Mouse (Mus musculus): Measurements from ENCODE around the gene Ube2z.
"Not testable (repeated sequence)": the region's sequence is repeated elsewhere in the genome, so short reads cannot be mapped to it uniquely, and the experiment has no call there.

The Ube2z gene

DNA sequence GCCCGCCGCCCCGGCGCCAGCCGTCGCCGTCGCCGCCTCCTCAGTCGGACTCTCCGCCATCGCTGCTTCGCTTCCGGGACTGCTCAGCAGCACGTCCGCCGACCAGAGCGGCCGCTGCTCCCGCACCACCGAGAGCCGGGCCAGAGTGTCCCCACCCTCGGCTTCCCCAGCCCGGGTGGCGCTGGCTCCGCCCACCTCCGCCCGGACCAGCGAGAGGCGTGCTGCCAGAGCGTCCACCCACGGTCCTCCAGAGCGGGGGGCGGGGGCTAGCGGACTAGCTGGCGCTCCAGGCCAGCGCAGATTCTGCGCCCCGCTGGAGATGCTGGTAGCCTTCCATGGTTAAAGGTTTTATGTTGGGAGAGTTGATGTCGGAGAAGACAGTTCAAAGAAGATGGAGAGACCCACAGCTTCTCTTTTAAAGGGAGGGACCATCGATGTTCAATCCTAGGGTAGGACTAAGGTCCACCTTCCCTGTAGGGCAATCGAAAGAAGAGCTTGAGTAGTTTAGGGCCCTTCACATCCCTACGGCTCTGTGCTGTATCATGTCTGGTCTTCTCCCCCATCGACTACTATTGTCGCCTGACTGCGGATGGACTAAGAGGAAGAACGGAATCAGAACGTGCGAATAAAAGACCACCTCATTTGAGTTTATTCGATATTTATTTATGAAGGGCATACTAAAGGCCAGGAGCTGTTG lies at the start of gene Ube2z:
Gene Ube2z (minus strand): TSS at position 174 of the 697 bp plus-strand sequence.
- DNase-seq: peak; percentile 100

GRCm38 (mm10) chr11:96114077-96114476 lies 48.9 kb upstream of the Ube2z start:
- DNase-seq: no peak

DNA sequence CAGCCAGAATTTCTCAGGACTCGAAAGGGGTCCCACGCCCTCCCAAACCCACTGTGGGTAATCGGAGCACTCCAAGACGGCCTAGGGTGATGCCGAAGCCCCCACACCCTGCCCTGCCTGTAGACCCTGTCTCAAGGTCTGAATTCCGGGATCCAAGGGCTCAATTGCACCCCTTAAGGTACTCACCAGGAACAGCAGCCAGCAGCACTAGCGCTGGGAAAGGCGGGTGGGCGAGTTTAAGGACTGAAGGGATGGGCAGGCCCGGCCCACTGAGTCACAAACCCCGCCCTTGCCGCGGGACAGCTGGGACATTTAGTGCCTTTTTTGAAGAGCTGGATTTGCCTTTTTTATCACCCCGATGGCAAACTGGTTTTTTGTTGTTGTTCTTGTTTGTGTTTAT lies 46.6 kb upstream of the Ube2z start, which contains the start of gene Calcoco2:
Gene Calcoco2 (minus strand): TSS at position 214 of the 400 bp plus-strand sequence.
- DNase-seq: no peak

GRCm38 (mm10) chr11:96110950-96111349 lies 45.8 kb upstream of the Ube2z start:
- DNase-seq: not testable (repeated sequence)

DNA sequence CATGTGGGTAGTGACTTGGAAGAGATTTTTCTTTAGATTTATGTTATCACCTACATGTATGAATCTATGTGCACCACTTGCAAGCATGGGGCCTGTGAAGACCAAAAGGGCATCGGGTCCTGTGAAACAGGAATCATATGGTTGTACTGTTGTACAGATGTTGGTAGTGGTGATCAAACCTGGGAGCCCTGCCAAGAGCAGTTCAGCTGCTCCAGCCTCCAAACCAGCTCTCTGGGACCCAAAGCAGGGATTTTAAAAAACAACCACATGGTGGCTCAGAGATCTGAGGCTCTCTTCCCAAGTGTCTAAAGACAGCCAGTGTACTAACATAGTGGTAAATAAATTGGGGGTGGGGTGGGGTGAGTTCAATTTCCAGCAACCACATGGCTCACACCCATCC lies 43.2 kb upstream of the Ube2z start:
- no peak for DNase-seq

DNA sequence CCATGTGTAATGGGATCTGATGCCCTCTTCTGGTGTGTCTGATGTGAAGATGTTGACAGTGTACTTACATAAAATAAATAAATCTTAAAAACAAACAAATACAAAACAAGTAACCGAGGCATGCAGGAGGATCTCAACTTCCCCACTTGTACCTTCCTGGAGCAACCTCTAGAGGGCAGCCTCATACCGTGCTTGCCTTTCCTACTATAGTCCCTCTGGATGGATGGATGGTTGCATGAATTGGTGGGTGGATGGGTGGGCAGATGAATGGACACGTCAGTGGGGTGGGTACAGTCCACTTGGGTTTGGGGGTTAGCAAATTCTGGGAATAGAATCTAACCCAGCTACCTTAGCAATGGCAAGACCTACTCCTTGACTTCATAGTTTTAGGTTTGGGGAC lies 28.2 kb upstream of the Ube2z start:
- peak; percentile 64 to 66 for DNase-seq

DNA sequence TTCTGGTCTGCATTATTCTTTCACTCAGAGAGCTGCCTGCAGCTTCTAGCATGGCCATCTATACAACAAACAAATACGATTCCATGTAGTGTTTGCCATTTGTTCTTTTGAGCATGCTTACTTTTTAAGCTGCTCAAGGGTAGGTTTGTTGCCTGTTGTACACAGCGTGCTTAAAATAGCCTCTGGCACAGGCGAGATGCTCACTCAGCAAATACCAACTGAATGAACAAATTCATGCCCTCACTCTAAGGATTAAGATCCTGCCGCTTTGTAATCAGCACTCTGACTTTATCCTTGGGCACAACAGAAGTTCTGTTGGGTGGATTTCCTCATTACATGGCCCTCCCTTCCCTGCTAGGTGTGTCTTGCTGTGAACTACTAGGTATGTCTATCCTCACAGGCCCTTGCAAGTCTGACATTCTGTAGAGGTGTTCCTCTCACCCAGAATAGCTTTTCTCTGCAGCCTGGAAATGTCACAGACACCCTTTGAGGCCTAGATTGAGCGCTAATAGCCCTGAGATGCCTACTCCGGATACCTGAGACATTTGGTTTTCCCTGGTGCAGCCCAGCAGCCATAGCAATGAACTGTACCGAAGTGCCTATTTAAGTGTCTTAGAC lies 27.6 kb upstream of the Ube2z start:
- DNase-seq: no peak

DNA sequence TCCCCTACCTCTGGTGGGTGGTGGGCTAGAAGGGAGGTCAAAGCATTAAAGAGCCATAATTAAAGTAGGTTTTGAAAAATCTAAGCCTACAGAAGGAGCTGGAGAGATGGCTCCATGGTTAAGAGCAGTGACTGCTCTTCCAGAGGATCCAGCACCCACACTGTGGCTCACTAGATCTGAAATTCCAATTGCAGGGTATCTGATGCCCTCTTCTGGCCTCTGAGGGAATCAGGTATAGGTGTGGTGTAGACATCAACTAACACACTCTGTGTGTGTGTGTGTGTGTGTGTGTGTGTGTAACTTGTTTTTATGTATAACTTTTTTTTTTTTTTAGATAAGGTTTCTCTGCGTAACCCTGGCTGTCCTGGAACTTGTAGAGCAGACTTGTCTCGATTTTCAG lies 25.9 kb upstream of the Ube2z start:
- DNase-seq: peak; percentile 38 to 40

DNA sequence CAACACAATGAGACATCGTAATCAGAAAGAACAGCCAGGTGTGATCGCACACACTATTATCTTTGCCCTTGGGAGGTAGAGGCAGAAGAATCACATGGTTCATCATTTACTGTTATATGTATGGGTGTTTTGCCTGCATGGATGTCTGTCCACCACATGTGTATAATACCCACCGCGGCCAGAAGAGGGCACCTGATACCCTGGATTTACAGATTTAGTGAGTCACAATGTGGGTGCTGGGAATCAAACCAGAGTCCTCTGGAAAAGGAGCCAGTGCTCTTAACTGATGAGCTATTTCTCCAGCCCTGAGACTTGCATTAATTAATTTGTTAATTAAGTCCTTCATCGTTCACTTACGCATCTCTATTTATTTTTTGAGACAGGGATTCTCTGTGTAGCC lies 22.8 kb upstream of the Ube2z start:
- no peak for DNase-seq

DNA sequence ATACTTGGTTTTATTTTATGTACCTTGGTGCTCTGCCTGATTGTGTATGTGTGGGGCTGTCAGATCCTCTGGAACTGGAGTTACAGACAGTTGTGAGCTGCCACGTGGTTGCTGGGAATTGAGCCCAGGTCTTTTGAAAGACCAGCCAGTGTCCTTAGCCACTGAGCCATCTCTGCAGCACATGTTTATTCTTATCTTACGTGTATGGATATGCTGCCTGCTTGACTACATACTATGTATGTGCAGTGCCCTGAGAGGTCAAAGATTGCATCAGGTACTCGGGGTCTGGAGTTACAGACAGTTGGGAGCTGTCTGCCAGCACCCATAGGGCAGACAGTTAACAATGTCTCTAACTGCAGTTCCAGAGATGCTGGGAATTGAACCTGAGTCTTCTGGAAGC lies 17.5 kb upstream of the Ube2z start:
- no peak for DNase-seq

DNA sequence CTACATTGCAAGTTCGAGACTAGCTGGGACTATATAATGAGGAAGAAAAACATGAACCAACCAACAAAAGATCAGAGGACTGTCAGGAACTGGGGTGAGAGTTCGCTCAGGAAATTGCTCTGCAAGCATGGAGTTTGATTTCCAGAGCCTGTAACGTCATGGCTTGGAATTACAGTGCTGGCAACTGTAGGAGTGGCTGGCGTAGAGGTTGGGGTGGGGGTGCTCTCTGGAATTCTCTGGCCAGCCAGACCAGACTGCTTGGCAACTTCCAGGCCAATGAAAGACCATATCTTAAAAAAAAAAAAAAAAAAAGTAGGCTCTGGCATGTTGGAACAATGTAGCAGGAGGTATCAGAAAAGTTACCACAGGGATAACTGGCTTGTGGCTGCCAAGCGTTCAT lies 15.5 kb upstream of the Ube2z start:
- no peak for DNase-seq

GRCm38 (mm10) chr11:96076221-96077105 lies 11.3 kb upstream of the Ube2z start:
- DNase-seq: no peak

GRCm38 (mm10) chr11:96075509-96076220 lies 10.5 kb upstream of the Ube2z start, which contains the start of gene Atp5g1:
Gene Atp5g1 (minus strand): TSS chr11:96075670.
- peak; percentile 97 to 98 for DNase-seq

- no peak for DNase-seq
These were observed 10.0 kb upstream of the Ube2z start for GRCm38 (mm10) chr11:96075177-96075508.

- DNase-seq: peak; percentile 56 to 70
These were observed 9.4 kb upstream of the Ube2z start for GRCm38 (mm10) chr11:96074351-96075176.

- peak in 1 of 2 experiments; percentile 24 for DNase-seq
These were observed 8.3 kb upstream of the Ube2z start for GRCm38 (mm10) chr11:96073295-96073993.

GRCm38 (mm10) chr11:96071013-96071412 lies 5.8 kb upstream of the Ube2z start:
- DNase-seq: no peak

DNA sequence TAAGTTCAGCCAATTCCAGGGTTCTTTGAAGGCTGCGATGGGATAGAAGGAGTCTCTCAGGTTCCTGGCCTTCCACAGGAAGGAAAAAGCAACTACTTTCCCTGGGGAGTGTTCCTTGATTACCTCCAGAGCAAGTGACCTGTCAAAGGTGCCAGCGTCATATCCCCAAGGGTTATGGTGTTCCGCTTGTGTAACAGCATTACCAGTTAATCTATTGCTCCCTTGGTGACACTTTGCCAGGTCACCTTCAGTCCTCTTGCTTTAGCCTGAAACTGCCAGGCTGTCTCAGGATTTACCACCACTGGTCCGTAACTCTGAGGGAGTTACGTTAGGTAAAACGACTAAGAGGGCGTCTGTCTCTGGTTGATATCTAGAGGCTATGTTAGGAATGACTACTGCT lies 5.2 kb upstream of the Ube2z start:
- DNase-seq: no peak

DNA sequence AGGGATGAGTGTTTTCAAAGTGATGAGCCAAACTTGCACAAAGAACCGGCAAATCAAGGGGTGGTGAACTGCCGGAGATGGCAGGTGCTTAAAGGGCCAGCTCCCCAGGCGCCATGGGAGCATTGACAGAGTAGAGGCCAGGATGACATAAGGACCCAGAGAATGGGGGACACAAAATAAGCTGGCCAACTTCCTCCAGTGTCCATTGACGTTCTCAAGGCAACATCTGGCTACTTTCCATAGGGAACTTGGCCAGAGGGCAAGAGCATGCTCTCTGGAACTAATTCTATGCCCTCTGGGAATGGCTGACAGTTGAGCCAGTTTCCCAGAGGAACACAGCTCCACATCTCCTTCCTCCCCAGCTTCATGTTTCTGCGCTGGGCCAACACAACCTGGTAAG lies 3.0 kb upstream of the Ube2z start:
- DNase-seq: peak in 1 of 2 experiments; percentile 43

GRCm38 (mm10) chr11:96064521-96065214 lies 520 bp downstream of the Ube2z start:
- no peak for DNase-seq

GRCm38 (mm10) chr11:96058309-96058708 lies 6.9 kb downstream of the Ube2z start:
- DNase-seq: no peak
